ENCODE assay signal across 23 mouse cellular contexts in genomic region chr9:23064001-23064400, GRCm38 (mm10).
A peak's percentile ranks its signal among the peaks of the same experiment; 100 is the strongest.
DNase-seq lines count a peak whose midpoint lies in the region; ATAC-seq and TF ChIP-seq lines count a peak whose summit lies in the region.
"Had no signal": no experiment of that assay in that cellular context is flagged by ENCODE, and none has a peak within 500 bp of the region (broad histone marks: within the 10 kb centered on the region; RNA-seq: fewer than 3 reads in every experiment).

No protein-coding gene starts in this region.

- 52% methylated on average over 2 of the region's 2 CpGs for WGBS in lung, embryonic 16.5 days
- 79% methylated on average over 2 of the region's 2 CpGs for WGBS in bone marrow, adult 2 months
- WGBS in lung, postnatal 0 days = 66% methylated on average over 2 of the region's 2 CpGs
- WGBS in stomach, postnatal 0 days = 46% methylated on average over 2 of the region's 2 CpGs
- 86% methylated on average over 2 of the region's 2 CpGs for WGBS in kidney, embryonic 14.5 days

- H3K4me3 ChIP-seq in lung, embryonic 16.5 days (ENCODE audit: low read length) = no peak overlapping the region
- no peak overlapping the region for H3K4me3 ChIP-seq in bone marrow, adult 2 months (replicated peaks; ENCODE audit: control insufficient read depth, low read depth, low read length)
- no peak overlapping the region for H3K4me3 ChIP-seq in lung, postnatal 0 days (ENCODE audit: low read depth, low read length)
- H3K4me3 ChIP-seq in stomach, postnatal 0 days (ENCODE audit: low read depth, low read length) = no peak overlapping the region
- no peak overlapping the region for H3K4me3 ChIP-seq in kidney, embryonic 14.5 days (ENCODE audit: low read length)
- H3K4me3 ChIP-seq: embryonic facial prominence, embryonic 13.5 days; forebrain, embryonic 15.5 days; heart, embryonic 15.5 days; layer of hippocampus, adult 2 months; limb, embryonic 10.5 days; midbrain, embryonic 15.5 days; myocyte had no signal

- peaks cover 20% of the 10 kb centered on the region for H3K4me1 ChIP-seq in lung, embryonic 16.5 days (replicated peaks; ENCODE audit: control insufficient read depth, insufficient read depth, low read length)
- H3K4me1 ChIP-seq in bone marrow, adult 2 months (ENCODE audit: control insufficient read depth, insufficient read depth, low read length) = peaks cover 3% of the 10 kb centered on the region
- H3K4me1 ChIP-seq in lung, postnatal 0 days (ENCODE audit: insufficient read depth, low read depth, low read length) = no peaks in the 10 kb centered on the region
- no peaks in the 10 kb centered on the region for H3K4me1 ChIP-seq in stomach, postnatal 0 days (replicated peaks; ENCODE audit: control insufficient read depth, insufficient read depth)
- H3K4me1 ChIP-seq in kidney, embryonic 14.5 days (ENCODE audit: control insufficient read depth, insufficient read depth, low read length) = peaks cover 17% of the 10 kb centered on the region; the same call in 1 of the 2 replicates

- H3K9ac ChIP-seq in lung, embryonic 16.5 days (ENCODE audit: low read length) = no peak overlapping the region
- H3K9ac ChIP-seq in lung, postnatal 0 days (replicated peaks; ENCODE audit: low read depth) = no peak overlapping the region
- no peak overlapping the region for H3K9ac ChIP-seq in stomach, postnatal 0 days (ENCODE audit: low read length)
- no peak overlapping the region for H3K9ac ChIP-seq in kidney, embryonic 14.5 days (ENCODE audit: low read depth, low read length)
- H3K9ac ChIP-seq: embryonic facial prominence, embryonic 13.5 days; forebrain, embryonic 15.5 days; heart, embryonic 15.5 days; midbrain, embryonic 15.5 days had no signal

- no peaks in the 10 kb centered on the region for H3K27me3 ChIP-seq in lung, embryonic 16.5 days (ENCODE audit: control insufficient read depth, insufficient read depth, low read depth, low read length)
- no peaks in the 10 kb centered on the region for H3K27me3 ChIP-seq in lung, postnatal 0 days (replicated peaks; ENCODE audit: insufficient read depth, low read length)
- no peaks in the 10 kb centered on the region for H3K27me3 ChIP-seq in stomach, postnatal 0 days (ENCODE audit: control insufficient read depth, insufficient read depth, low read length)
- H3K27me3 ChIP-seq in kidney, embryonic 14.5 days (ENCODE audit: control insufficient read depth, insufficient read depth, low read length) = no peaks in the 10 kb centered on the region
- H3K27me3 ChIP-seq: forebrain, embryonic 15.5 days; heart, embryonic 15.5 days; midbrain, embryonic 15.5 days had no signal

- no peak for TF ChIP-seq CTCF in bone marrow, adult 2 months (IDR thresholded peaks at IDR 0.05; ENCODE audit: control insufficient read depth, insufficient read depth, low read length)
- TF ChIP-seq CTCF in lung, postnatal 0 days (IDR thresholded peaks at IDR 0.05) = no peak
- no peak for TF ChIP-seq CTCF in stomach, postnatal 0 days (IDR thresholded peaks at IDR 0.05; ENCODE audit: low read depth)

- no peak overlapping the region for H3K4me2 ChIP-seq in lung, embryonic 16.5 days (ENCODE audit: low read depth, low read length)
- H3K4me2 ChIP-seq in lung, postnatal 0 days (replicated peaks; ENCODE audit: low read depth, low read length) = no peak overlapping the region
- H3K4me2 ChIP-seq in stomach, postnatal 0 days (replicated peaks; ENCODE audit: low read depth) = no peak overlapping the region
- no peak overlapping the region for H3K4me2 ChIP-seq in kidney, embryonic 14.5 days (replicated peaks; ENCODE audit: low read depth, low read length)
- H3K4me2 ChIP-seq: embryonic facial prominence, embryonic 13.5 days; forebrain, embryonic 15.5 days; heart, embryonic 15.5 days; liver, embryonic 11.5 days; midbrain, embryonic 15.5 days had no signal

- intact Hi-C loops in left cerebral cortex, postnatal 14 days (cut with DNase I) = no loop called here

- TF ChIP-seq EP300 in lung, postnatal 0 days (IDR thresholded peaks at IDR 0.05) = 0 out of 2 replicates have a peak, but pooled peaks have one; percentile 24
- no peak for TF ChIP-seq EP300 in stomach, postnatal 0 days (optimal IDR thresholded peaks at IDR 0.05)

- H3K27ac ChIP-seq in lung, embryonic 16.5 days (ENCODE audit: low read length) = peak overlapping the region; percentile 6; the same call in 1 of the 2 replicates
- peak overlapping the region; percentile 50 for H3K27ac ChIP-seq in bone marrow, adult 2 months (ENCODE audit: control insufficient read depth, insufficient read depth, low read depth, low read length, poor library complexity)
- no peak overlapping the region for H3K27ac ChIP-seq in lung, postnatal 0 days (ENCODE audit: low read length)
- 0 out of 2 replicates have a peak overlapping the region, but pooled peaks have one; percentile 30 for H3K27ac ChIP-seq in stomach, postnatal 0 days (replicated peaks)
- H3K27ac ChIP-seq in kidney, embryonic 14.5 days (ENCODE audit: low read depth, low read length) = no peak overlapping the region
- H3K27ac ChIP-seq: heart, embryonic 15.5 days; layer of hippocampus, adult 2 months; limb, embryonic 10.5 days; midbrain, embryonic 15.5 days had no signal

- no peaks in the 10 kb centered on the region for H3K36me3 ChIP-seq in lung, embryonic 16.5 days (ENCODE audit: control insufficient read depth, insufficient read depth, low read length)
- no peaks in the 10 kb centered on the region for H3K36me3 ChIP-seq in lung, postnatal 0 days (ENCODE audit: insufficient read depth, low read length)
- no peaks in the 10 kb centered on the region for H3K36me3 ChIP-seq in stomach, postnatal 0 days (ENCODE audit: control insufficient read depth, insufficient read depth, low read length)
- no peaks in the 10 kb centered on the region for H3K36me3 ChIP-seq in kidney, embryonic 14.5 days (ENCODE audit: control insufficient read depth, insufficient read depth, low read length)
- H3K36me3 ChIP-seq: embryonic facial prominence, embryonic 13.5 days; forebrain, embryonic 15.5 days; heart, embryonic 15.5 days; limb, embryonic 10.5 days; midbrain, embryonic 15.5 days had no signal

- H3K9me3 ChIP-seq in lung, embryonic 16.5 days (ENCODE audit: control insufficient read depth, low read length) = no peaks in the 10 kb centered on the region
- no peaks in the 10 kb centered on the region for H3K9me3 ChIP-seq in lung, postnatal 0 days (ENCODE audit: low read length)
- no peaks in the 10 kb centered on the region for H3K9me3 ChIP-seq in stomach, postnatal 0 days (ENCODE audit: control insufficient read depth, low read length)
- no peaks in the 10 kb centered on the region for H3K9me3 ChIP-seq in kidney, embryonic 14.5 days (ENCODE audit: control insufficient read depth, low read length)
- H3K9me3 ChIP-seq: embryonic facial prominence, embryonic 13.5 days; forebrain, embryonic 15.5 days; heart, embryonic 15.5 days; limb, embryonic 10.5 days; midbrain, embryonic 15.5 days had no signal

- no peak; the same call in 1 of the 2 replicates for ATAC-seq in lung, embryonic 16.5 days (ENCODE audit: low read depth)
- peak; percentile 38; the same call in 1 of the 2 replicates for ATAC-seq in lung, postnatal 0 days
- ATAC-seq in stomach, postnatal 0 days (ENCODE audit: low FRiP score, low TSS enrichment) = peak; percentile 38; the same call in 1 of the 2 replicates
- no peak for ATAC-seq in kidney, embryonic 14.5 days (ENCODE audit: low FRiP score, low TSS enrichment)
- ATAC-seq: forebrain, embryonic 15.5 days; midbrain, embryonic 15.5 days had no signal

- DNase-seq in lung, postnatal 14 days = no peak
- DNase-seq in lung, postnatal 0 days (ENCODE audit: low spot score) = peak; percentile 60
- DNase-seq in stomach, postnatal 0 days (ENCODE audit: low spot score) = no peak
- no peak for DNase-seq in urinary bladder, postnatal 36 days (ENCODE audit: low spot score in 2 of 2)
- no peak for DNase-seq in left cerebral cortex, postnatal 14 days (ENCODE audit: low spot score in 2 of 2)
- DNase-seq: cerebellum, adult 11 months; cerebellum, postnatal 14 days; gastrocnemius, postnatal 25 days; heart, postnatal 4 days; kidney, adult 18-20 months; kidney, postnatal 10 days; thymus, postnatal 14 days had no signal

- no peak for TF ChIP-seq POLR2A in bone marrow, adult 2 months (IDR thresholded peaks at IDR 0.05; ENCODE audit: borderline replicate concordance, control insufficient read depth, low read depth, low read length)

Comparison
In these comparisons a context has a peak if more than half of its experiments do, and no peak if none do; other contexts are left out.
1. ATAC-seq: peak in lung, postnatal 0 days (single experiment) and stomach, postnatal 0 days (single experiment); none in lung, embryonic 16.5 days (single experiment) and kidney, embryonic 14.5 days (single experiment).
2. H3K27ac ChIP-seq: peak in lung, embryonic 16.5 days (single experiment), bone marrow, adult 2 months (single experiment) and stomach, postnatal 0 days (single experiment); none in lung, postnatal 0 days (single experiment) and kidney, embryonic 14.5 days (single experiment).